Mouse (Mus musculus): ENCODE measurements at regions not wholly inside any gene's neighbourhood (a gene's known extent, or its start where the extent isn't known, plus 50 kb on each side); places are given as distances from the start of the nearest gene placed in this dataset.

DNA sequence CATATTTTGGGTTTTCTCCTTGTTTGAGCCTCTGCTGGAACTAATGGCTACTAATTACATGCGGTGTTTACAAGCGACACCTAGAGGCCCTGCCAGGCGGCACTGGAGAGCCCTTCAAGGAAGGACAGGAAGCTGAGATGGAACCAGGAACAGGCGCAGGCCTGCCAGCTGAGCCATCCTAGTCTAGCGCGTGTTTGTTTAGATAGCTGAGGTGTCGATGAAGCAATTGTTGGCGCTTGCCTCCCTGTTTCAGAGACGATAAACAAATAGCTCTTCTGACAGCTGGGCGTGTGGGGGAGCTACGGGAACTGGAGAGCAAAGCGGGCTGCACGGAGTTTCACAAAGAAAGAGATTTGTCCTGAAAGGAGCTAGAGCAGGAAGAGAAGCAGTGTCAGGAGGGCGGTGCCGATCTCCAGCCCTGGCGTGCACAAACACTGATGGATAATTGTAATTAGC, 372.3 kb downstream of the Ajap1 start:
- H3K27ac ChIP-seq, result peak overlapping the region; percentile 59
- H3K4me1 ChIP-seq (replicated peaks; ENCODE audit: control insufficient read depth, insufficient read depth, low read length), result peaks cover 7% of the 10 kb centered on the region; the same call in 1 of the 2 replicates
- H3K9ac ChIP-seq, result no peak overlapping the region
- ATAC-seq (ENCODE audit: low FRiP score) (0 out of 2 replicates have a peak, but pooled peaks have one; percentile 34), DNase-seq (ENCODE audit: low spot score) (peak; percentile 36)
- H3K4me3 ChIP-seq (replicated peaks; ENCODE audit: low read length), result no peak overlapping the region
- peaks cover 4% of the 10 kb centered on the region for H3K9me3 ChIP-seq (ENCODE audit: control insufficient read depth, low read length)
- 48% methylated on average over 16 of the region's 16 CpGs for WGBS
- H3K4me2 ChIP-seq (replicated peaks), result no peak overlapping the region
- H3K36me3 ChIP-seq (replicated peaks; ENCODE audit: control insufficient read depth, insufficient read depth), result no peaks in the 10 kb centered on the region
- no peaks in the 10 kb centered on the region for H3K27me3 ChIP-seq (ENCODE audit: control insufficient read depth, insufficient read depth, low read length)

DNA sequence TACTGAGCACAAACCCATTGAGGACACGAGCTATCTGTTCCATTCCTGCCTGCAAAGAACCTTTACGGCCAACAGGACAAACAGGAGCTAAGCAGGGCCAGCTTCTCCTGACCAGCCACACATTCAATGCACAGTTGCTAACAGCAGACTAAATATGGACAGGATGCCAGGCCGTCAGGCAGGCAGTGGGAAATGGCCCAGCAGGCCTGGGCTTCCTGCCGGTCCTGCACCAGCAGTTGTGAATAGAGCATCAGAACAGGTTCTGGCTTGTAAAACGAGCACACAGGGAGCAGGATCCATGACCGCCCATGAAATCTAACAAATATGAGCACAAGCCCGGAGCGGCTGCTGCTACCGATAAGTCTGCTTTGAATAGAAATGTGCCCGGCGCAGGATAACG, 384.0 kb downstream of the Ajap1 start:
- no peak overlapping the region for H3K27ac ChIP-seq
- H3K4me1 ChIP-seq (replicated peaks; ENCODE audit: control insufficient read depth, insufficient read depth, low read length), result no peaks in the 10 kb centered on the region
- 73% methylated on average over 12 of the region's 12 CpGs for WGBS
- H3K36me3 ChIP-seq (replicated peaks; ENCODE audit: control insufficient read depth, insufficient read depth), result no peaks in the 10 kb centered on the region
- no peak overlapping the region for H3K4me3 ChIP-seq (replicated peaks; ENCODE audit: low read length)
- no peaks in the 10 kb centered on the region for H3K9me3 ChIP-seq (ENCODE audit: control insufficient read depth, low read length)
- no peak overlapping the region for H3K4me2 ChIP-seq (replicated peaks)
- DNase-seq (ENCODE audit: low spot score) (no peak), ATAC-seq (ENCODE audit: low FRiP score) (no peak)
- H3K27me3 ChIP-seq (ENCODE audit: control insufficient read depth, insufficient read depth, low read length), result no peaks in the 10 kb centered on the region
- H3K9ac ChIP-seq, result no peak overlapping the region

DNA sequence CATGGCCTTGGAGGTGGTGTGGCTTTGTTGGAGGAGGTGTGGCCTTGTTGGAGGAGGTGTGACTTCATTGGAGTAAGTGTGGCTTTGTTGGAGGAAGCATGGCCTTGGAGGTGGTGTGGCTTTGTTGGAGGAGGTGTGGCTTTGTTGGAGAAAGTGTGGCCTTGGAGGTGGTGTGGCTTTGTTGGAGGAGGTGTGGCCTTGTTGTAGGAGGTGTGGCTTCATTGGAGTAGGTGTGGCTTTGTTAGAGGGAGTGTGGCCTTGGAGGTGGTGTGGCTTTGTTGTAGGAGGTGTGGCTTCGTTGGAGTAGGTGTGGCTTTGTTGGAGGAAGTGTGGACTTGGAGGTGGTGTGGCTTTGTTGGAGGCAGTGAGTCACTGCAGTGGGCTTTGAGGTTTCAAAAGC, 385.0 kb downstream of the Ajap1 start:
- no peak for DNase-seq (ENCODE audit: low spot score)
- no peak overlapping the region for H3K4me3 ChIP-seq (replicated peaks; ENCODE audit: low read length)

DNA sequence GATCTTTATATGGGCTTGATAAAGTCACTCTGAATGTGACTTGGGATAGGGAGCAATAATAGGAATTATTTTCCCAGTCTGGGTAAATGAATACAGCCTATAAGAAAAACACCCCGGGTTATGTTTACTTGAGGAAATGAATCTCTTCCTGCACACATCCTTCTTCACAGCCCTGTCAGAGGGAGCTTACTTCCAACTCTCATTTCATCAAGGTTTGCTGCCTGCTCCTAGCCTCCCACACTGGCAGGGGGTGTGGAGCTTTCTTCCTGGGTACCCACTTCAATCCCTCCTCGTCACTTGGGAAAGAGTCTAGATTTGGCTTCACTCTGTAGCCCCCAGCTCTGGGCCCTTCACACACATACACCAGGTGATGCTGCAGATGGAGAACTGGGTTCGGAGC, 389.5 kb downstream of the Ajap1 start:
- Histone ChIP-seq H3K4me2 (replicated peaks) (no peak overlapping the region), H3K9me3 (ENCODE audit: control insufficient read depth, low read length) (no peaks in the 10 kb centered on the region), H3K27ac (no peak overlapping the region), H3K9ac (no peak overlapping the region), H3K36me3 (replicated peaks; ENCODE audit: control insufficient read depth, insufficient read depth) (no peaks in the 10 kb centered on the region), H3K4me3 (replicated peaks; ENCODE audit: low read length) (no peak overlapping the region), H3K4me1 (replicated peaks; ENCODE audit: control insufficient read depth, insufficient read depth, low read length) (no peaks in the 10 kb centered on the region), H3K27me3 (ENCODE audit: control insufficient read depth, insufficient read depth, low read length) (no peaks in the 10 kb centered on the region)
- ATAC-seq (ENCODE audit: low FRiP score) (no peak), DNase-seq (ENCODE audit: low spot score) (no peak)
- 90% methylated on average over 3 of the region's 3 CpGs for WGBS

More for the DNA sequence above, 385.0 kb downstream of the Ajap1 start:
- Histone ChIP-seq H3K4me1 (replicated peaks; ENCODE audit: control insufficient read depth, insufficient read depth, low read length) (no peaks in the 10 kb centered on the region), H3K27ac (no peak overlapping the region), H3K36me3 (replicated peaks; ENCODE audit: control insufficient read depth, insufficient read depth) (no peaks in the 10 kb centered on the region), H3K9ac (no peak overlapping the region), H3K9me3 (ENCODE audit: control insufficient read depth, low read length) (no peaks in the 10 kb centered on the region), H3K27me3 (ENCODE audit: control insufficient read depth, insufficient read depth, low read length) (no peaks in the 10 kb centered on the region), H3K4me2 (replicated peaks) (no peak overlapping the region)
- WGBS, result 79% methylated on average over 1 of the region's 1 CpGs
- no peak for ATAC-seq (ENCODE audit: low FRiP score)

DNA sequence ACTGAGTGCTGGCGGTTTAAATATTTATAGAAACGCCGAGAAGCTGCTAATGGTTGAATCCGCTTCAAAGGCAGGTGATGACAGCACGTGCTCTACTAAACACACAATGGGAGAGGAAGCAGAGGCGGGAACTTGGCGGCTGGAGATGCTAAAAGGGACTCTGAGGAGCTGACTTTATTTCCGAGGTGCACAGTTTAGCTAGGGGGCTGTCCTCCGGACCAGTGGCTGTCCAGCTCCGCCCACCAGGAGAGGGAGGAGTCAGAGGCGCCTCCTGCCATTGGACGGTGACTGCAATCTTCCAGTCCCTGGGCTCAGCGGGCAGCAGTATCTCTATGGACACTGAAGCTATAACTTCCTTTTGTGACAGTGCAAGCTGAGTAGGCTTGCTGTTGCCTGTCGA, 400.4 kb downstream of the Ajap1 start:
- H3K9ac ChIP-seq, result no peak overlapping the region
- no peak for ATAC-seq (ENCODE audit: low FRiP score)
- WGBS, result 51% methylated on average over 14 of the region's 14 CpGs
- no peak overlapping the region for H3K4me2 ChIP-seq (replicated peaks)
- H3K36me3 ChIP-seq (replicated peaks; ENCODE audit: control insufficient read depth, insufficient read depth), result no peaks in the 10 kb centered on the region
- no peaks in the 10 kb centered on the region for H3K4me1 ChIP-seq (replicated peaks; ENCODE audit: control insufficient read depth, insufficient read depth, low read length)
- H3K4me3 ChIP-seq (replicated peaks; ENCODE audit: low read length), result no peak overlapping the region
- no peaks in the 10 kb centered on the region for H3K27me3 ChIP-seq (ENCODE audit: control insufficient read depth, insufficient read depth, low read length)
- H3K9me3 ChIP-seq (ENCODE audit: control insufficient read depth, low read length), result no peaks in the 10 kb centered on the region
- DNase-seq (ENCODE audit: low spot score), result no peak
- H3K27ac ChIP-seq, result no peak overlapping the region

DNA sequence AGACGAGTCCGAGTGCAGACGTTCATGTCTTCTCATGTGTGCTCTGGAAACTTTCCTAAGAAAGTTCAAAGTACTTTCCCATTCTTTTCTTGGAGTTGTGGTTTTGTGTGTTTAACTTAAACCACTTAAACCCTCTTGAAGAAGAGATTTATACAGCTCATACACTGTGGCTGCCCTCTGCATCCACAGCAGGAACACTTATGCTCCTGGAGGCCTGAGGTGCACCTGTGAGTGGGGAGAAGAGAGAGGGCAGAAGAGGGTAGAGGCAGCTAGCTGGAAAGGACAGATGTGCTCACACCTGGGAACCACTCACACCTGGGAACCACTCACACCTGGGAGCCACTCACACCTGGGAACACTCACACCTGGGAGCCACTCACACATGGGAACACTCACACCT, 408.0 kb downstream of the Ajap1 start:
- Histone ChIP-seq H3K9me3 (ENCODE audit: control insufficient read depth, low read length) (no peaks in the 10 kb centered on the region), H3K4me1 (replicated peaks; ENCODE audit: control insufficient read depth, insufficient read depth, low read length) (0 out of 2 replicates have a peak, but pooled peaks cover 9% of the 10 kb centered on the region), H3K4me2 (replicated peaks) (no peak overlapping the region), H3K27ac (no peak overlapping the region), H3K9ac (no peak overlapping the region), H3K27me3 (ENCODE audit: control insufficient read depth, insufficient read depth, low read length) (0 out of 2 replicates have a peak, but pooled peaks cover 3% of the 10 kb centered on the region), H3K4me3 (replicated peaks; ENCODE audit: low read length) (no peak overlapping the region), H3K36me3 (replicated peaks; ENCODE audit: control insufficient read depth, insufficient read depth) (no peaks in the 10 kb centered on the region)
- no peak for DNase-seq (ENCODE audit: low spot score)
- WGBS, result 83% methylated on average over 3 of the region's 3 CpGs
- ATAC-seq (ENCODE audit: low FRiP score), result no peak

DNA sequence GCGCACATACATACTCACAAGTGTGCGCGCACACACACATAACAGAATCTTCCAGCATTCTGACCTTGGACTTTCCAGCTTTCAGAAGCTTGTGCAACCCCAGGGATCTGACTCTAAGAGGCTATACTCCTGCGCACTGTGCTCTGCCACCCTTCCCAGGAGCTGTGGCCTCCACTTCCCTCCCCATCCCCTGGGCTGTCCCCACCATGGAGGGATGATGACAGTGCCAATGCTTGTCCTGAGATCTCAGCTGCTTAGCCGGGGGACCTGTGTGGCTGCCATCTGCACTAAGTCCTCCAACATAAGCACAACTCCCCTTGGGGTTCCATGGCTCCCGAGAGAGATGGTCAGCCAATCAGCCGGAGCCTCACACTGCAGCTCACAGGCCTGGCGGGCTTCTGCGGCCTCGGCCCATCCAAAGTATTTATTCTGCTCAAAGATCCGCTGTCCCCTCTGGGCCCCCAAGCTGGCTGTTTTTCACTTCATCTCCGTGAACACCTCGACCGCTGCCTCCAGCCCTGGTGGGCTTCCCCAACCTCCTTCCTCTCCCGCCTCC, 412.3 kb downstream of the Ajap1 start:
- no peak overlapping the region for H3K9ac ChIP-seq
- no peaks in the 10 kb centered on the region for H3K9me3 ChIP-seq (ENCODE audit: control insufficient read depth, low read length)
- H3K36me3 ChIP-seq (replicated peaks; ENCODE audit: control insufficient read depth, insufficient read depth), result no peaks in the 10 kb centered on the region
- no peak overlapping the region for H3K27ac ChIP-seq
- H3K4me3 ChIP-seq (replicated peaks; ENCODE audit: low read length), result no peak overlapping the region
- H3K4me1 ChIP-seq (replicated peaks; ENCODE audit: control insufficient read depth, insufficient read depth, low read length), result 0 out of 2 replicates have a peak, but pooled peaks cover 9% of the 10 kb centered on the region
- H3K27me3 ChIP-seq (ENCODE audit: control insufficient read depth, insufficient read depth, low read length), result 0 out of 2 replicates have a peak, but pooled peaks cover 3% of the 10 kb centered on the region
- WGBS, result 41% methylated on average over 15 of the region's 15 CpGs
- DNase-seq (ENCODE audit: low spot score) (no peak), ATAC-seq (ENCODE audit: low FRiP score) (no peak)
- no peak overlapping the region for H3K4me2 ChIP-seq (replicated peaks)

DNA sequence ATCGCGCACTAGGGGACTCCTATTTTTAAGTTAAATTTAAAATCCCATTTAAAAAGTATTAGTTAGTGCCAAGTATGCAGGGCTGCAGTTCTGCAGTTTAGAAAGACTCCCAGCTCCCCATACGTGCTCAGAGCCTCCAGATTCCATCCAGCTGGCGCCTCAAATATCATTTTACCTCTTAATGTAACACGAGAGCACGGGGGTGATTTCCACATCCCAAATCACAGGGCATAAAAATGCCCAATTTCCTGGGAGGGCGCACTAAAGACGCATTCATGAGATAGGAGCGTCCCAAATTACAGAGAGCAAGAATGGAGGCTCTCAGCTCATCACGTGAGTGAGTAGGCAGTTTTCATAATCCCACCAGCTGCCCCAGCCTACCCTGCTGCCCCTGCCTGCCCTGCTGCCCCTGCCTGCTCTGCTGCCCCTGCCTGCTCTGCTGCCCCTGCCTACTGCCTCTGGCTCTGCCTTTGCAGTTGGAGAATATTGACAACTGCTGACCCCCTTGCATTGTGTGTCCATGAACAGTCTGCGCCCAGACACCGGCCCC, 414.1 kb downstream of the Ajap1 start:
- Histone ChIP-seq H3K4me1 (replicated peaks; ENCODE audit: control insufficient read depth, insufficient read depth, low read length) (0 out of 2 replicates have a peak, but pooled peaks cover 12% of the 10 kb centered on the region), H3K4me2 (replicated peaks) (no peak overlapping the region), H3K36me3 (replicated peaks; ENCODE audit: control insufficient read depth, insufficient read depth) (no peaks in the 10 kb centered on the region), H3K4me3 (replicated peaks; ENCODE audit: low read length) (no peak overlapping the region), H3K9me3 (ENCODE audit: control insufficient read depth, low read length) (no peaks in the 10 kb centered on the region), H3K27ac (no peak overlapping the region), H3K27me3 (ENCODE audit: control insufficient read depth, insufficient read depth, low read length) (no peaks in the 10 kb centered on the region), H3K9ac (no peak overlapping the region)
- WGBS, result 84% methylated on average over 12 of the region's 12 CpGs
- no peak for ATAC-seq (ENCODE audit: low FRiP score)
- no peak for DNase-seq (ENCODE audit: low spot score)

DNA sequence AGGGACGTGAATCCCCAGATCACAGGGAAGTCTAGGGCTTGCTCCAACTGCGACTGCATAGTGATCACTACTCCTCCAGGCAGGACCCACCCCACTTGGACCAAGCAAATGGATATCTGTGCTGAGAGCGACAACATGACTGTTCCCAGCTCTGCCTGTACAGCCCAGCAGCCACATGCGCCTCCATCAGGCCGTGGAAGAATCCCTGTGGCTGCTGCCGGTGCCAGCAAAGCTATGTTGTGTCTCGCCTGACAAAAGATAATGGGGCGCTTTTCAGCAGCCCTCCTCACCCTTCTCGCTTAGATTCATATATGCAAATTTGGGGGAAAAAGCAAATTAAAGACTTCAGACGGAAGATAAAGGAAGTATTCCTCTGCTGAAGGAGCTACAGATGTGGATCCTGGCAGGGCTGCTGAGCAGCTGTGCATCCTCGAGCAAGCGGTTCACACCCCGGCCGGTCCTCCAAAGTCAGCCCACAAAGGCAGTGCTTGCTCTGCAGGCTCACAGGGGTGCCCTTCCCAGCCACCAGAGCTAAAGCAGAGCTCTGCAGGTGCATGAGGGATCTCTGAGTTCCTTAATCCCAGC, 418.5 kb downstream of the Ajap1 start:
- H3K27ac ChIP-seq, result no peak overlapping the region
- no peak overlapping the region for H3K4me3 ChIP-seq (replicated peaks; ENCODE audit: low read length)
- no peak overlapping the region for H3K4me2 ChIP-seq (replicated peaks)
- ATAC-seq (ENCODE audit: low FRiP score) (no peak), DNase-seq (ENCODE audit: low spot score) (no peak)
- no peaks in the 10 kb centered on the region for H3K27me3 ChIP-seq (ENCODE audit: control insufficient read depth, insufficient read depth, low read length)
- H3K9ac ChIP-seq, result no peak overlapping the region
- 0 out of 2 replicates have a peak, but pooled peaks cover 7% of the 10 kb centered on the region for H3K4me1 ChIP-seq (replicated peaks; ENCODE audit: control insufficient read depth, insufficient read depth, low read length)
- 59% methylated on average over 14 of the region's 14 CpGs for WGBS
- no peaks in the 10 kb centered on the region for H3K9me3 ChIP-seq (ENCODE audit: control insufficient read depth, low read length)
- H3K36me3 ChIP-seq (replicated peaks; ENCODE audit: control insufficient read depth, insufficient read depth), result no peaks in the 10 kb centered on the region

All from hindbrain, embryonic 14.5 days (tissue).